ENCODE assay signal across 10 mouse cellular contexts in genomic region chr16:84971535-84972330, GRCm38 (mm10).
DNase-seq lines count a peak whose midpoint lies in the region; ATAC-seq and TF ChIP-seq lines count a peak whose summit lies in the region.
"Had no signal": no experiment of that assay in that cellular context is flagged by ENCODE, and none has a peak within 500 bp of the region (broad histone marks: within the 10 kb centered on the region; RNA-seq: fewer than 3 reads in every experiment).

No protein-coding gene starts in this region.

- no peak overlapping the region for H3K4me3 ChIP-seq in layer of hippocampus, adult 2 months
- no peak overlapping the region for H3K4me3 ChIP-seq in embryonic facial prominence, embryonic 14.5 days (ENCODE audit: low read depth, low read length)
- no peak overlapping the region for H3K4me3 ChIP-seq in hindbrain, embryonic 15.5 days
- H3K4me3 ChIP-seq: liver, embryonic 13.5 days had no signal

- no peak for DNase-seq in layer of hippocampus, adult 2 months (ENCODE audit: low spot score in 2 of 2)
- no peak for DNase-seq in layer of hippocampus, postnatal 14 days (ENCODE audit: low spot score in 2 of 2)
- peak; percentile 84 for DNase-seq in embryonic facial prominence, embryonic 14.5 days (ENCODE audit: low spot score)
- DNase-seq in mesoderm, embryonic 11.5 days (ENCODE audit: low read depth, low spot score): peak; percentile 41
- DNase-seq in urinary bladder, postnatal 14 days (ENCODE audit: low spot score): no peak
- DNase-seq in urinary bladder, postnatal 25 days (ENCODE audit: low spot score): no peak
- no peak for DNase-seq in left cerebral cortex, adult 18-20 months (ENCODE audit: low spot score in 2 of 2)
- DNase-seq: liver, embryonic 13.5 days had no signal

- 52% methylated on average over 16 of the region's 16 CpGs for WGBS in embryonic facial prominence, embryonic 14.5 days
- 58% methylated on average over 16 of the region's 16 CpGs for WGBS in hindbrain, embryonic 15.5 days

- TF ChIP-seq CTCF in layer of hippocampus, adult 2 months (conservative IDR thresholded peaks at IDR 0.05): no peak

- H3K9me3 ChIP-seq in embryonic facial prominence, embryonic 14.5 days (ENCODE audit: control insufficient read depth, low read length): no peaks in the 10 kb centered on the region
- no peaks in the 10 kb centered on the region for H3K9me3 ChIP-seq in hindbrain, embryonic 15.5 days
- H3K9me3 ChIP-seq: liver, embryonic 13.5 days had no signal

- H3K36me3 ChIP-seq in embryonic facial prominence, embryonic 14.5 days (ENCODE audit: control insufficient read depth, insufficient read depth, low read length): peaks cover 68% of the 10 kb centered on the region
- peaks cover 36% of the 10 kb centered on the region for H3K36me3 ChIP-seq in hindbrain, embryonic 15.5 days
- H3K36me3 ChIP-seq: G1E; liver, embryonic 13.5 days had no signal

- H3K4me1 ChIP-seq in embryonic facial prominence, embryonic 14.5 days (ENCODE audit: control insufficient read depth, insufficient read depth, low read length): no peaks in the 10 kb centered on the region
- peaks cover 7% of the 10 kb centered on the region; the same call in 1 of the 2 replicates for H3K4me1 ChIP-seq in hindbrain, embryonic 15.5 days (replicated peaks)
- H3K4me1 ChIP-seq: liver, embryonic 13.5 days had no signal

- ATAC-seq in embryonic facial prominence, embryonic 14.5 days (ENCODE audit: low read depth): peak; percentile 74
- 0 out of 2 replicates have a peak, but pooled peaks have one; percentile 23 for ATAC-seq in hindbrain, embryonic 15.5 days (ENCODE audit: low FRiP score, low read depth)

- peak overlapping the region; percentile 69 for H3K27ac ChIP-seq in layer of hippocampus, adult 2 months
- 0 out of 2 replicates have a peak overlapping the region, but pooled peaks have one; percentile 48 for H3K27ac ChIP-seq in embryonic facial prominence, embryonic 14.5 days (replicated peaks; ENCODE audit: low read depth, low read length)
- H3K27ac ChIP-seq in hindbrain, embryonic 15.5 days (replicated peaks): peak overlapping the region; percentile 66
- H3K27ac ChIP-seq: liver, embryonic 13.5 days had no signal

- H3K4me2 ChIP-seq in embryonic facial prominence, embryonic 14.5 days (ENCODE audit: low read depth, low read length): peak overlapping the region; percentile 24; the same call in 1 of the 2 replicates
- H3K4me2 ChIP-seq in hindbrain, embryonic 15.5 days: no peak overlapping the region
- H3K4me2 ChIP-seq: liver, embryonic 13.5 days had no signal

- no peak overlapping the region for H3K9ac ChIP-seq in embryonic facial prominence, embryonic 14.5 days (ENCODE audit: low read depth, low read length)
- no peak overlapping the region for H3K9ac ChIP-seq in hindbrain, embryonic 15.5 days
- H3K9ac ChIP-seq: liver, embryonic 13.5 days had no signal

- H3K27me3 ChIP-seq in embryonic facial prominence, embryonic 14.5 days (replicated peaks; ENCODE audit: control insufficient read depth, insufficient read depth, low read length): no peaks in the 10 kb centered on the region
- no peaks in the 10 kb centered on the region for H3K27me3 ChIP-seq in hindbrain, embryonic 15.5 days
- H3K27me3 ChIP-seq: liver, embryonic 13.5 days had no signal

Comparison
In these comparisons a context has a peak if more than half of its experiments do, and no peak if none do; other contexts are left out.
1. DNase-seq: peak in embryonic facial prominence, embryonic 14.5 days (single experiment) and mesoderm, embryonic 11.5 days (single experiment); none in layer of hippocampus, adult 2 months (0 of 2), layer of hippocampus, postnatal 14 days (0 of 2), urinary bladder, postnatal 14 days (single experiment), urinary bladder, postnatal 25 days (single experiment) and left cerebral cortex, adult 18-20 months (0 of 2).
2. Peak in every context shown above with its lines, with median percentiles within 50 percentile points of each other: H3K27ac ChIP-seq.